Mouse (Mus musculus) ovary, adult 18-20 months (tissue): ENCODE results near the gene Fgfr2.

Experiments
- DNase-seq: peaks from one replicate; pipeline ENCODE4 v3.0.0; 2022; ENCODE audit warnings: low spot score, mixed read lengths

Fgfr2 gene

GRCm38 (mm10) chr7:131687324-131687723 is 1435.8 kb downstream of the Fgfr2 start:
- DNase-seq: no peak

DNA sequence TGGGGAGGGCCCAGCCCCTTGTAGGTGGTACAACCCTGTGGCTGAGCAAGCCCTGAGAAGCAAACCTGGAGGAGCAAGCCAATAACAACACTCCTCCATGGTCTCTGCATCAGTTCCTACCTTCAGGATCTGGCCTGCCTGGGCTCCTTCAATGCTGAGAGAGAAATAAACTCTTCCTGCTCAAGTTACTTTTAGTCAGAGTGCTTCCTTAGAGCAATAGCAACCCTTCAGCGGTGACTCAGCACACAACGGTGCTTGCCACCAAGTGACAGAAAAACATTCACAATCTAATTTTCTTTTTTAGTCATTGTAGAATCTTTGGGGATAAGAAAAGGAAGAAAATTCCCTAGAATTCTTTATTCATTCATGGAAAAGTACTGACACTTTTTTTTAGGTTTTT is 1446.0 kb downstream of the Fgfr2 start:
- no peak for DNase-seq

- no peak for DNase-seq
Measured at GRCm38 (mm10) chr7:131670586-131670985, 1452.6 kb downstream of the Fgfr2 start.

GRCm38 (mm10) chr7:131669326-131669725 is 1453.8 kb downstream of the Fgfr2 start:
- no peak for DNase-seq

- DNase-seq: no peak
Measured at GRCm38 (mm10) chr7:131660726-131661125, 1462.4 kb downstream of the Fgfr2 start.

GRCm38 (mm10) chr7:131656017-131656416 is 1467.1 kb downstream of the Fgfr2 start:
- no peak for DNase-seq

- DNase-seq: no peak
Measured at GRCm38 (mm10) chr7:131653416-131653815, 1469.7 kb downstream of the Fgfr2 start.

DNA sequence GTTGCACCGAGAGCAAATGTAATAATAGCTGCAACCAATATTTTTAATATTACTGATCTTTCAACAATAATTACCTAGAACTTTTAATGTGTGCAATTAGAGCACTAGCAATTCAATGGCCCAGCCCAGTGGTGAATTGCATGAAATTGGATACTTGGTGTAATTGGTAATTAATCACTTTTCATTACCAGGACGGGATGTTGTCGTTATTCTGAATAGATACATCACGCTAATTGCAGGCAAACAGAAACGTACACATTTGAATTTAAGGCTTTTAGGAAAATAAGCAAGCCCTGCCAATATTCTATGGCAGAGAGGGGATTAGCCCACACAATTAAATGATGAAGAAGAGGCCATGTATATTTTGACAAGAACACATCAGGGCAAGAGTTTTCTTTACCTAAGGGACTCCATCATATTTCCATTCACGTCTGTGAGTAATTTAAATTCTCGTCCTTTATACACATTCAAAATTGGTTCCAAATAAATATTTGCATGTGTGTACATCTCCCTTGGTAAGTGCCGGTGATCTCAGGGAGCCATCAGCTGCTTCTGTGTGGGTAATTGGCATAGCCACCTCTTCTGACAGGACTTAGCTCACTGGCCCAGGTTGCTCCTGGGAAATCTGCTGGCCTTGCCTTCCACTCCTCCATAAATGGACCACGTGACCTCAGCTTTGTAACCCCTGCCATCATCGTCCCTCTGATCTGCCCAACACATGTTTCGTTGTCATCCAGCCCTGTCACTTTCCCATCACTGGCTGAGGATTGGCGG is 1471.0 kb downstream of the Fgfr2 start:
- DNase-seq: no peak

DNA sequence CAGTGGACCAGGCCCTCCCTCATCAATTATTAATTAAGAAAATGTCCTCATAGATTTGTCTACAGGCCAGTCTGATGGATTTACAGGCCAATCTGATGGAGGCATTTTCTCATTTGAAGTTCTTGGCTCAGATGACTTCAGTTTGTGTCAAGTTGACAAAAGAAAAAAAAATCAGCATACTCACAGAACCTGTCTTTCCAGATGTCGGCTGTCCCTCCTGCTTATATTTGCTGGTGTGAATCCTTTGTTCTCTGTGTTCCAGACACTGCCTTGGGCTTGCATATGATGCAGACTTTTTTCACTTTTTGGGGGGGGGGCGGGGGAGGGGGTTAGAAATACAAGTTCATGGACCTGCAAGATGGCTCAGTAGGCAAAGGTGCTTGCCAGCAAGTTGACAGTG is 1472.9 kb downstream of the Fgfr2 start:
- no peak for DNase-seq

- no peak for DNase-seq
Measured at GRCm38 (mm10) chr7:131648276-131648675, 1474.9 kb downstream of the Fgfr2 start.

GRCm38 (mm10) chr7:131647583-131647982 is 1475.6 kb downstream of the Fgfr2 start:
- no peak for DNase-seq

DNA sequence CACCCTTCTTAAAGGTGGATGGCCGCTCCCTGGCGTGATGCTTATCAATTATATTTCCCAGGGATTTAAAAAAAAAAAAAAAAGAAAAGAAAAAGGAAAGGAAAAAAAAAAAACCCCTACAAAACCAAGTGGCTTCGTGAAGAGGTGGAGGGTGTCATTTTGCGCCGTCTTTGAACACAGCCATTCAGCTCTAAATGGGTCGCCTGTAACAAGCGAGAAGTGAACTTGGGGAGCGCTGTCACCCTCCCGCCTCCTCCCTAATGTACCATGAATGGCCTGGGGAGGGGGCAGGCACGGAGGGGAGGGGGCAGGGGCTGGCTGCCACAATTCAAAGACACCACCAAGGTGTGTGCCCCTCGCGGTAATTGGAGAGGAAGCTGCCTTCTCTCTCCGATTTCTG is 1478.6 kb downstream of the Fgfr2 start:
- DNase-seq: no peak

- no peak for DNase-seq
Measured at GRCm38 (mm10) chr7:131644051-131644450, 1479.1 kb downstream of the Fgfr2 start.

DNA sequence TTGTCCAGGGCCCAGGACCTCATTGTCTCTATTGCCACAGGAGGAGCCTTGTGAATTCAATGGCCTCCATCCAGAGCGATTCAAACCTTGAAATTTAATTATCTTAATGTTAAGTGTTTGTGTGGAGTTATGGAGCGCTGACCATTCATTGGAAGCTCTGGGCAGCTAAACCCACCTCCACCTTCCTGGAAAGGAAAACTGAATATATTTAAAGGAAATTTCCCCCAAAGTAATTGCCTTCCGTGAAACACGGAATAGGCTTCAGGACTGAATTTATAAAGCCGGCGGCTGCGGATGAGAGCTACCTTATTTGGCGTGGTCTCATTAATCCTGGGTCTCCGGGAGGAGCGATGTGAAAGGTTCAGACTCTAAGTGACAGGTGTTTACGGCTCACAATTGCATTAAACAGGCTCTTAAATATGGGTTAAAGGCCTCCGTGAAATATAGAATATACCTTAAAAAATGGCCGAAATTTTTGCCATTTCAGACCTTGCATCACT is 1479.8 kb downstream of the Fgfr2 start:
- no peak for DNase-seq

DNA sequence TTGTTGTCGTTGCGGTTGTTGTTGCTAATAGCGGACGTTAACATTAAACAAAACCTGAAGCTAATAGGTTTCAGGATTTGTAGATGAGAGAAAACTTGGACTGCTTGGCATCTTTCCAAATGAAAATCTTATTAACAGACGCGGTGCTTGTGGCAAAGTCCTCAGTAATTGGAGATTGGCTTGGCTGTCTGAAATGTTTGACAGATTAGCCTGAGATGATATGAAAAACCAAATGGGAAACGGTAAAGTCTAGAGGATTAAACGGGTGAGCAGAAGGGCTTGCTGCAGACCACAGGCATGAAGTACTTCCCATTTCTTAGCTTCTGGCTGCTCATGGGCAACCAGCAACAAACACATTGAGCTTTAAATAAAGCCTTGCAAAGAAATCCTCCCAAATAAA is 1493.6 kb downstream of the Fgfr2 start:
- no peak for DNase-seq

DNA sequence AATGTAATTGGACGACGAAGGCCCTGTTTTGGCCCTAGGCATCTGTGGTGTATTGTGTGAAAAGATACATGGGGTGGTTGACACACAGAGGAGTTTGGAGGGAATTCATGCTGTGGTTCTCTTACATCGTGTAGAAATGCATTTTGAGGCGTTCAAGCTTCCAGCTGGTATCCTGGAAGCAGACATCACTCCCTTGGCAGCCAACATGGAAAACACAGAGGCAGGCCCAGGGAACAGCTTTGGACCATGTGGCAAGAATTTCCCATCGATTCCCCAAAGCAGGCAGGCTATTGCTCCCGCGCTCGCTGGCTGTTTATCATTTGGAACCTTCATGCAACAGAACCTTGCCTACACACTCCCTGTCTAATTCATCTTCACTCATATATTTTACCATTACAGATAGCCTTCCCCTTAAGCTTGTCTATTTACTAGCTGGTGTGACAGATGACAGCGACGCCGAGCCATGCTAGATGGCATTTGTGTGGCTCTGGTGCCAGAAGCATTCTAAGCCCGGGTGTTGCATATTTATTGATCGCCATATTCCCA is 1494.2 kb downstream of the Fgfr2 start:
- DNase-seq: no peak

DNA sequence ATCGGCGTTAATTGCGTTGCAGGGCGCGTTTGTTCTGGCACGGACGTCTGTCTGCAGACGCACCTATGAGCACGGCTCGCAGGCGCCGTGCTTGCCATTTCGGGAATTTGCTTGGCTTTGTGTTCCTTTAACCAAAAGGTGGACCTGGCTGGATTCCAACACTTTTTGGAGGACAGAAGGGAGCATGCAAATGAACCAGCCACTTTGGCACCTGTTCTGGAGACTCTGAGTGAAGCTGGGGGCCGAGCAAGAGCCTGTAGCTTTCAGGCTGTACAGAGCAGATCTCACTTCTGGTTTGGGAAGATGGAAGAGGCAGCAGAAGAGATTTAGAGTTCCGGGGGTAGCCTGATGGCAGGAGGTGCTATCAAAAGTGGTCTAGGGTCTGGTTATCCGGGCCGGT is 1494.8 kb downstream of the Fgfr2 start:
- no peak for DNase-seq

- DNase-seq: no peak
Measured at GRCm38 (mm10) chr7:131609677-131610076, 1513.5 kb downstream of the Fgfr2 start.

GRCm38 (mm10) chr7:131608049-131608448 is 1515.1 kb downstream of the Fgfr2 start:
- no peak for DNase-seq

DNA sequence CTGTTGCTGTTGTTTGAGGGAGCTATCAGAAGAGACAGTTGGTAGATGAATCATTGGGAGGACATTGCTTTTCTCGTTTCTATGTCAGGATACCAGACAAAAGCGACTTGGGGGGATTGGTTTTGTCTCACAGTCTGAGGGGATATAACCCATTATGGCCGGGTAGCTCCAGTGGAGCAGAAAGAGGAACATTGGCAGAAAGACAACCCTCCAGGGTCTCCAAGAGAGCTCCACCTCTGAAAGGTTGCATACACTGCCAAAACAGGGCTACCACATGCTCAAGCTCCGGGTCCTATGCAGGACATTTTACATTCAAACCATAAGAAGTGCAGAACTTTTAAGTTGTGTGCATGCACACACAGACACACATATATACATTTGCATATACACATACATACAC is 1517.7 kb downstream of the Fgfr2 start:
- no peak for DNase-seq

DNA sequence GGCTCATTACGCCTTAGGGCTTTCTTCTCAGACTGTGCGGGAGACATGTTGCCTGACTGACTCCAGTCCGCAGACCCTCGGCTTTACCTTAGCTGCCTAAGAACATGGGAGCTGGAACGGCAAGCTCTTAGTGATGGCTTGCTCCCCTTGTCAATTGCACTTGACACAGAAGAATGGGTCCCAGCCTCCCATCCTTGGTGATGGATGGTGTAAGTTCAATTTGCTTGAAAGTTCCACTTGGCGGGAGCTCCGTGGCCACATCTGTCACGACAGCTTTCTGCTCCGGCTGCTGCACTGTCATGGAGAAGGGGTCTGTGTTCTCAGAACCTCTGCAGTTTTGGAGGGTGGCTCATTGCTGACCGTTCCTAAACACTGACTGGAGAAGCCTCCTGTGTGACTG is 1518.2 kb downstream of the Fgfr2 start:
- DNase-seq: no peak

DNA sequence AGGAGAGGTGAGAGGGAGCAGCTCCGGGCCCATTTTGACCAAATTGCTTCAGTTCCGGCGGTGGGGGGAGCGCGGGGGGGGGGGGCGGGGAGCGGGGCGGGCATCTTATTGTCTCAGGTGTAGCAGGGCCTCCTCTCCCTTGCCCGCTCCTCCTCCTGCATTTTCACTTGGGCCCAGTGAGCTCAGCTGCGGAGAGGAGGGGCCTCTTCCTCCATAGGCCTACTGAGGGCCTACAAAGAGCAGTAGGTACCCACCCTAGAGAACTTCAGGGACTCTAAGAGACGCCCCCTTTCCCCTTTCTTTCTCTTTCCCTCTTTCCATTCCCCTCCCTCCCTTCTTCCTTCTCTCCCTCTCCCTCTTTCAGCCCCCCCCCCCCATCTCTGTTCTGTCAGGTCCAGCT is 1520.0 kb downstream of the Fgfr2 start:
- no peak for DNase-seq

- DNase-seq: no peak
Measured at GRCm38 (mm10) chr7:131602106-131602505, 1521.0 kb downstream of the Fgfr2 start.

- no peak for DNase-seq
Measured at GRCm38 (mm10) chr7:131598483-131598824, 1524.7 kb downstream of the Fgfr2 start.
